12 mouse cellular contexts compared by ENCODE assay signal in genomic region chr4:126732111-126732510, GRCm38 (mm10). TPM values are rescaled to one million over a fixed set of nuclear protein-coding genes. Genes with fewer than 3 reads are reported as not detected.
DNase-seq lines count a peak whose midpoint lies in the region; ATAC-seq and TF ChIP-seq lines count a peak whose summit lies in the region.
"Had no signal": no experiment of that assay in that cellular context is flagged by ENCODE, and none has a peak within 500 bp of the region (broad histone marks: within the 10 kb centered on the region; RNA-seq: fewer than 3 reads in every experiment).

No protein-coding gene starts in this region.

- no peak overlapping the region for H3K27ac ChIP-seq in forebrain, embryonic 11.5 days (ENCODE audit: low read depth, low read length)
- H3K27ac ChIP-seq in forebrain, embryonic 15.5 days (replicated peaks) = no peak overlapping the region
- H3K27ac ChIP-seq in lung, embryonic 14.5 days (ENCODE audit: low read depth) = no peak overlapping the region
- H3K27ac ChIP-seq in limb, embryonic 12.5 days = no peak overlapping the region
- no peak overlapping the region for H3K27ac ChIP-seq in stomach, embryonic 15.5 days

- H3K27me3 ChIP-seq in forebrain, embryonic 11.5 days (ENCODE audit: control insufficient read depth, insufficient read depth, low read length) = peaks cover 76% of the 10 kb centered on the region
- H3K27me3 ChIP-seq in forebrain, embryonic 15.5 days = peaks cover 74% of the 10 kb centered on the region
- peaks cover 78% of the 10 kb centered on the region for H3K27me3 ChIP-seq in lung, embryonic 14.5 days (ENCODE audit: insufficient read depth, low read length)
- H3K27me3 ChIP-seq in limb, embryonic 12.5 days = peaks cover 87% of the 10 kb centered on the region
- H3K27me3 ChIP-seq in stomach, embryonic 15.5 days (replicated peaks) = peaks cover 77% of the 10 kb centered on the region

- no peak for TF ChIP-seq CTCF in lung, embryonic 14.5 days (IDR thresholded peaks at IDR 0.05; ENCODE audit: low read depth)

- no peaks in the 10 kb centered on the region for H3K9me3 ChIP-seq in forebrain, embryonic 11.5 days (ENCODE audit: control insufficient read depth, low read length)
- H3K9me3 ChIP-seq in forebrain, embryonic 15.5 days = no peaks in the 10 kb centered on the region
- no peaks in the 10 kb centered on the region for H3K9me3 ChIP-seq in lung, embryonic 14.5 days (ENCODE audit: low read depth, low read length)
- H3K9me3 ChIP-seq in limb, embryonic 12.5 days = no peaks in the 10 kb centered on the region
- no peaks in the 10 kb centered on the region for H3K9me3 ChIP-seq in stomach, embryonic 15.5 days

- peak overlapping the region; percentile 9 for H3K4me3 ChIP-seq in forebrain, embryonic 11.5 days (ENCODE audit: low read depth, low read length)
- no peak overlapping the region for H3K4me3 ChIP-seq in forebrain, embryonic 15.5 days
- peak overlapping the region; percentile 12; the same call in 1 of the 2 replicates for H3K4me3 ChIP-seq in lung, embryonic 14.5 days (ENCODE audit: low read depth, low read length)
- H3K4me3 ChIP-seq in limb, embryonic 12.5 days (replicated peaks) = peak overlapping the region; percentile 20
- H3K4me3 ChIP-seq in stomach, embryonic 15.5 days (replicated peaks) = 0 out of 2 replicates have a peak overlapping the region, but pooled peaks have one; percentile 6

- peaks cover 8% of the 10 kb centered on the region for H3K4me1 ChIP-seq in forebrain, embryonic 11.5 days (replicated peaks; ENCODE audit: control insufficient read depth, insufficient read depth, low read length)
- H3K4me1 ChIP-seq in forebrain, embryonic 15.5 days = peaks cover 18% of the 10 kb centered on the region
- peaks cover 2% of the 10 kb centered on the region; the same call in 1 of the 2 replicates for H3K4me1 ChIP-seq in lung, embryonic 14.5 days (ENCODE audit: insufficient read depth)
- peaks cover 23% of the 10 kb centered on the region for H3K4me1 ChIP-seq in limb, embryonic 12.5 days (replicated peaks)
- H3K4me1 ChIP-seq in stomach, embryonic 15.5 days = peaks cover 21% of the 10 kb centered on the region

- intact Hi-C loops in gastrocnemius, postnatal 14 days (cut with DNase I; ENCODE audit: low total_unique reads) = no loop called here

- no peak for DNase-seq in forebrain, embryonic 11.5 days (ENCODE audit: low spot score)
- no peak for DNase-seq in lung, embryonic 14.5 days
- no peak for DNase-seq in lung, postnatal 36 days
- DNase-seq in adrenal gland, postnatal 10 days = no peak
- no peak for DNase-seq in gastrocnemius, postnatal 14 days
- DNase-seq: kidney, postnatal 14 days had no signal

- WGBS in forebrain, embryonic 11.5 days = 2% methylated on average over 18 of the region's 18 CpGs
- under 1% methylated on average over 18 of the region's 18 CpGs for WGBS in forebrain, embryonic 15.5 days
- 3% methylated on average over 18 of the region's 18 CpGs for WGBS in lung, embryonic 14.5 days
- 1% methylated on average over 18 of the region's 18 CpGs for WGBS in limb, embryonic 12.5 days
- WGBS in stomach, embryonic 15.5 days = 4% methylated on average over 18 of the region's 18 CpGs

- ATAC-seq in forebrain, embryonic 11.5 days (replicated peaks; ENCODE audit: low FRiP score) = no peak
- no peak for ATAC-seq in forebrain, embryonic 15.5 days (replicated peaks)
- ATAC-seq in lung, embryonic 14.5 days (ENCODE audit: insufficient read depth) = no peak
- no peak for ATAC-seq in limb, embryonic 12.5 days (ENCODE audit: insufficient number of reproducible peaks, insufficient read depth, low FRiP score, low TSS enrichment, low read depth)
- ATAC-seq in stomach, embryonic 15.5 days (ENCODE audit: insufficient read depth, low FRiP score, low read depth) = no peak
- ATAC-seq: Patski had no signal

- no peaks in the 10 kb centered on the region for H3K36me3 ChIP-seq in forebrain, embryonic 11.5 days (ENCODE audit: control insufficient read depth, insufficient read depth, low read length)
- H3K36me3 ChIP-seq in forebrain, embryonic 15.5 days = no peaks in the 10 kb centered on the region
- no peaks in the 10 kb centered on the region for H3K36me3 ChIP-seq in lung, embryonic 14.5 days (ENCODE audit: insufficient read depth)
- H3K36me3 ChIP-seq in limb, embryonic 12.5 days = no peaks in the 10 kb centered on the region
- no peaks in the 10 kb centered on the region for H3K36me3 ChIP-seq in stomach, embryonic 15.5 days

- 0 out of 2 replicates have a peak overlapping the region, but pooled peaks have one; percentile 11 for H3K4me2 ChIP-seq in forebrain, embryonic 11.5 days (ENCODE audit: low read depth, low read length, severe bottlenecking)
- no peak overlapping the region for H3K4me2 ChIP-seq in forebrain, embryonic 15.5 days (replicated peaks)
- H3K4me2 ChIP-seq in lung, embryonic 14.5 days = 0 out of 2 replicates have a peak overlapping the region, but pooled peaks have one; percentile 8
- peak overlapping the region; percentile 26 for H3K4me2 ChIP-seq in limb, embryonic 12.5 days
- peak overlapping the region; percentile 19; the same call in 1 of the 2 replicates for H3K4me2 ChIP-seq in stomach, embryonic 15.5 days

- H3K9ac ChIP-seq in forebrain, embryonic 11.5 days (ENCODE audit: low read length) = no peak overlapping the region
- no peak overlapping the region for H3K9ac ChIP-seq in forebrain, embryonic 15.5 days (replicated peaks)
- H3K9ac ChIP-seq in lung, embryonic 14.5 days = no peak overlapping the region
- H3K9ac ChIP-seq in limb, embryonic 12.5 days (replicated peaks) = 0 out of 2 replicates have a peak overlapping the region, but pooled peaks have one; percentile 31
- no peak overlapping the region for H3K9ac ChIP-seq in stomach, embryonic 15.5 days

RNA-seq across cellular contexts. Expression of gene Tfap2e, which starts 3.9 kb away (rescaled TPM):
- 0.21 and 0.32 TPM in 2 replicates for polyA plus RNA-seq in forebrain, embryonic 11.5 days (2014; fragmentation: Nextera tagmentation; extraction: Ambion mirVana)
- 0.78 and 1.0 TPM in 2 replicates for polyA plus RNA-seq in forebrain, embryonic 15.5 days (2015; fragmentation: Nextera tagmentation; extraction: Ambion mirVana)
- not detected in 2 replicates for polyA plus RNA-seq in lung, embryonic 14.5 days (2014; fragmentation: Nextera tagmentation; extraction: Ambion mirVana)
- polyA plus RNA-seq in limb, embryonic 12.5 days (2016; fragmentation: Nextera tagmentation; extraction: Ambion mirVana) = not detected in 2 replicates
- polyA plus RNA-seq in stomach, embryonic 15.5 days (2015; fragmentation: Nextera tagmentation; extraction: Ambion mirVana) = not detected in 2 replicates
- not detected for total RNA-seq in adrenal gland, postnatal 10 days (2021)
- total RNA-seq in gastrocnemius, postnatal 14 days (2021) = not detected
- total RNA-seq: common myeloid progenitor, adult 5-6 weeks; left cerebral cortex, postnatal 10 days had no signal
- polyA plus RNA-seq: Patski had no signal

RNA-seq across cellular contexts. Expression of gene Ncdn, which starts 21.1 kb away (rescaled TPM):
- 37.3 and 39.7 TPM in 2 replicates for polyA plus RNA-seq in forebrain, embryonic 11.5 days (2014; fragmentation: Nextera tagmentation; extraction: Ambion mirVana)
- 95.0 and 102 TPM in 2 replicates for polyA plus RNA-seq in forebrain, embryonic 15.5 days (2015; fragmentation: Nextera tagmentation; extraction: Ambion mirVana)
- 28.7 and 30.4 TPM in 2 replicates for polyA plus RNA-seq in lung, embryonic 14.5 days (2014; fragmentation: Nextera tagmentation; extraction: Ambion mirVana)
- polyA plus RNA-seq in limb, embryonic 12.5 days (2016; fragmentation: Nextera tagmentation; extraction: Ambion mirVana) = 33.5 and 35.8 TPM in 2 replicates
- 24.7 and 26.9 TPM in 2 replicates for polyA plus RNA-seq in stomach, embryonic 15.5 days (2015; fragmentation: Nextera tagmentation; extraction: Ambion mirVana)
- 10 to 100 TPM; 22.0 to 23.1 TPM for total RNA-seq in adrenal gland, postnatal 10 days (2021)
- 10 to 100 TPM in 1 of 2 experiments, 1 to 10 TPM in 1; 7.4 to 10.6 TPM for total RNA-seq in gastrocnemius, postnatal 14 days (2021)

RNA-seq across cellular contexts. Expression of gene AU040320, which starts 21.2 kb away (rescaled TPM):
- polyA plus RNA-seq in forebrain, embryonic 11.5 days (2014; fragmentation: Nextera tagmentation; extraction: Ambion mirVana) = 30.1 and 31.5 TPM in 2 replicates
- 32.2 and 35.4 TPM in 2 replicates for polyA plus RNA-seq in forebrain, embryonic 15.5 days (2015; fragmentation: Nextera tagmentation; extraction: Ambion mirVana)
- 20.9 and 23.1 TPM in 2 replicates for polyA plus RNA-seq in lung, embryonic 14.5 days (2014; fragmentation: Nextera tagmentation; extraction: Ambion mirVana)
- 15.7 and 17.4 TPM in 2 replicates for polyA plus RNA-seq in limb, embryonic 12.5 days (2016; fragmentation: Nextera tagmentation; extraction: Ambion mirVana)
- 20.2 and 29.9 TPM in 2 replicates for polyA plus RNA-seq in stomach, embryonic 15.5 days (2015; fragmentation: Nextera tagmentation; extraction: Ambion mirVana)
- total RNA-seq in adrenal gland, postnatal 10 days (2021) = 10 to 100 TPM; 26.6 to 33.5 TPM
- 10 to 100 TPM; 21.7 to 24.3 TPM for total RNA-seq in gastrocnemius, postnatal 14 days (2021)

RNA-seq across cellular contexts. Expression of gene Psmb2, which starts 54.7 kb away (rescaled TPM):
- polyA plus RNA-seq in forebrain, embryonic 11.5 days (2014; fragmentation: Nextera tagmentation; extraction: Ambion mirVana) = 503 and 528 TPM in 2 replicates
- polyA plus RNA-seq in forebrain, embryonic 15.5 days (2015; fragmentation: Nextera tagmentation; extraction: Ambion mirVana) = 449 and 456 TPM in 2 replicates
- polyA plus RNA-seq in lung, embryonic 14.5 days (2014; fragmentation: Nextera tagmentation; extraction: Ambion mirVana) = 510 and 528 TPM in 2 replicates
- polyA plus RNA-seq in limb, embryonic 12.5 days (2016; fragmentation: Nextera tagmentation; extraction: Ambion mirVana) = 491 and 499 TPM in 2 replicates
- 475 and 493 TPM in 2 replicates for polyA plus RNA-seq in stomach, embryonic 15.5 days (2015; fragmentation: Nextera tagmentation; extraction: Ambion mirVana)
- 100 to 1,000 TPM; 169 to 184 TPM for total RNA-seq in adrenal gland, postnatal 10 days (2021)
- total RNA-seq in gastrocnemius, postnatal 14 days (2021) = 10 to 100 TPM; 88.0 to 99.6 TPM
